Mouse (Mus musculus): ENCODE measurements at regions not wholly inside any gene's neighbourhood (a gene's known extent, or its start where the extent isn't known, plus 50 kb on each side); places are given as distances from the start of the nearest gene placed in this dataset.

DNA sequence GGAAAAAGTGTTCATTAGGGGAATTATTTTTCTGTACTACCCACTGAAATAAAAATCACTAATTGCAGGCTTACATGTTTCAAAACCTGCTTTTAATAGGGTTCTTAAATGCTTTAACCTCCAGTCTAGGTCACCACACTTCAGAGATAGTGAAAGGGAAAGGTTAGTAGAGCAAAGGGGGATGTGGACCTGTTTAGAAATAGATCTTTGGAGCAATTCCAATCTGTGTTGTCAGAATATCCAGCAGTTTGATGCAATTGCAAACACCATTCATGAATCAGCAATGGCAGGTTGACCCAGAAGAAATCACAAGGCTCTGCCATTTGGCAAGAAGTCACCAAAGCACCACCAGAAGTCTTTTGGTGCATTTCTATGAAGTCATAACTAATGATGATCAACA, 1819.1 kb downstream of the AI429214 start:
- in situ Hi-C loops (cut with MboI; ENCODE audit: low sequenced_read_pairs in 2 of 2, unreplicated experiment in 2 of 2) = no loop called here
- Histone ChIP-seq H3K4me3 (ENCODE audit: insufficient read depth in 1 of 2, low read depth in 1 of 2, low read length in 2 of 2, poor library complexity in 1 of 2, severe bottlenecking in 1 of 2) (no peak overlapping the region), H3K36me3 (ENCODE audit: control insufficient read depth, insufficient read depth, low read length, poor library complexity, severe bottlenecking) (no peaks in the 10 kb centered on the region), H3K9me3 (ENCODE audit: control insufficient read depth, insufficient read depth, low read depth, low read length) (no peaks in the 10 kb centered on the region), H3K27ac (ENCODE audit: insufficient read depth, low read depth, low read length, poor library complexity, severe bottlenecking) (no peak overlapping the region), H3K4me1 (ENCODE audit: control insufficient read depth in 2 of 2, insufficient read depth in 2 of 2, low read length in 2 of 2, poor library complexity in 1 of 2) (no peaks in the 10 kb centered on the region), H3K9ac (ENCODE audit: insufficient read depth, low read depth, low read length, poor library complexity, severe bottlenecking) (no peak overlapping the region)
- no peak for DNase-seq (ENCODE audit: low read depth, low spot score)
- no peak for TF ChIP-seq MAFK (IDR thresholded peaks at IDR 0.05; ENCODE audit: insufficient read depth, low read depth, low read length)
- TF ChIP-seq CHD2 (IDR thresholded peaks at IDR 0.05; ENCODE audit: low read depth, low read length) = no peak
- no peak for TF ChIP-seq ZNF384 (IDR thresholded peaks at IDR 0.05; ENCODE audit: low read depth, low read length)
- no peak for TF ChIP-seq ZC3H11A (IDR thresholded peaks at IDR 0.05; ENCODE audit: borderline replicate concordance, low read depth, low read length)
- TF ChIP-seq HCFC1 (IDR thresholded peaks at IDR 0.05; ENCODE audit: borderline replicate concordance, insufficient read depth, low read length) = no peak

DNA sequence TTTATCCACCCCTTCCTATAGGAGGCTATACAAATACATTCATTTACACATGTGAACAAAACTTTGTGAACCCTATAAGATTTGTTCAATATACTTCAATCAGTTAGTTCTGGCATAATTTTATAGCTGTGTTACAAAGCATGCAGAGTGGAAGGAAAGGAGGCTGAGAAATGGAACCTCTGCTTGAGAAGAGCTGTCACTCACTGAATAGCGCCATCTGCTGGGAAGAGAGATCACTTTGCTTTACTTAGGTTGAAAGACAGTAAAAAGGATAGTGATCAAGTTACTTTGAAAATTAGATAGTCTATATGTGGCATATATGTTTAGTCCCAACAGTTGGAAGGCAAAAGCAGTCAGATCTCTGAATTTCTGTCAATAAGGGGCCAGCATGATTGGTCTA, 1824.8 kb downstream of the AI429214 start:
- H3K36me3 ChIP-seq (ENCODE audit: control insufficient read depth, insufficient read depth, low read length, poor library complexity, severe bottlenecking) = no peaks in the 10 kb centered on the region
- H3K27ac ChIP-seq (ENCODE audit: insufficient read depth, low read depth, low read length, poor library complexity, severe bottlenecking) = no peak overlapping the region
- TF ChIP-seq ZC3H11A (IDR thresholded peaks at IDR 0.05; ENCODE audit: borderline replicate concordance, low read depth, low read length) = 0 out of 2 replicates have a peak, but pooled peaks have one; percentile 3
- no peak for TF ChIP-seq CHD2 (IDR thresholded peaks at IDR 0.05; ENCODE audit: low read depth, low read length)
- TF ChIP-seq MAFK (IDR thresholded peaks at IDR 0.05; ENCODE audit: insufficient read depth, low read depth, low read length) = no peak
- H3K9me3 ChIP-seq (ENCODE audit: control insufficient read depth, insufficient read depth, low read depth, low read length) = no peaks in the 10 kb centered on the region
- DNase-seq (ENCODE audit: low read depth, low spot score) = peak; percentile 46
- no peaks in the 10 kb centered on the region for H3K4me1 ChIP-seq (ENCODE audit: control insufficient read depth in 2 of 2, insufficient read depth in 2 of 2, low read length in 2 of 2, poor library complexity in 1 of 2)
- no peak overlapping the region for H3K4me3 ChIP-seq (ENCODE audit: insufficient read depth in 1 of 2, low read depth in 1 of 2, low read length in 2 of 2, poor library complexity in 1 of 2, severe bottlenecking in 1 of 2)
- no peak overlapping the region for H3K9ac ChIP-seq (ENCODE audit: insufficient read depth, low read depth, low read length, poor library complexity, severe bottlenecking)
- in situ Hi-C loops (cut with MboI; ENCODE audit: low sequenced_read_pairs in 2 of 2, unreplicated experiment in 2 of 2) = no loop called here

DNA sequence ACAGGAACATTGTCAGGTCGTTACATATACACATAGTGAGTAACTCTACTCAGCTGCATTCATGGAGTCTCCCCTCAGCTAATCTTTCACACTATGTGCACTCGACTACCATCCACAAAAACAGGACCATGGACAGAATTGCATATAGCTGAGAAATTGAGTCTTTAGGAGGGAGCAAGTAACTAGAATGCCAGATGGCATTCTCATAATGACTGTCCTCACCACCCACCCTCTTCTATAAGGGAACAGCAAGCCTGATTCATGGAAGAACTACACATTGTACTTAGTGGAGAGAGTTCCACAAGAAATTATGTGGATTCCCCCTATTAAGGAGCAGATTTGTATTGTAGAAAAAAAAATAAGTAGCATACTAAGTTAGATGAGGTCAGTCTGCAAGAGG, 1813.4 kb upstream of the Adam24 start:
- no peaks in the 10 kb centered on the region for H3K36me3 ChIP-seq (ENCODE audit: control insufficient read depth, insufficient read depth, low read length, poor library complexity, severe bottlenecking)
- TF ChIP-seq CHD2 (IDR thresholded peaks at IDR 0.05; ENCODE audit: low read depth, low read length) (no peak), ZNF384 (IDR thresholded peaks at IDR 0.05; ENCODE audit: low read depth, low read length) (no peak), MAFK (IDR thresholded peaks at IDR 0.05; ENCODE audit: insufficient read depth, low read depth, low read length) (no peak), HCFC1 (IDR thresholded peaks at IDR 0.05; ENCODE audit: borderline replicate concordance, insufficient read depth, low read length) (no peak), ZC3H11A (IDR thresholded peaks at IDR 0.05; ENCODE audit: borderline replicate concordance, low read depth, low read length) (no peak)
- H3K4me1 ChIP-seq (ENCODE audit: control insufficient read depth in 2 of 2, insufficient read depth in 2 of 2, low read length in 2 of 2, poor library complexity in 1 of 2) = no peaks in the 10 kb centered on the region
- H3K9me3 ChIP-seq (ENCODE audit: control insufficient read depth, insufficient read depth, low read depth, low read length) = no peaks in the 10 kb centered on the region
- no peak overlapping the region for H3K4me3 ChIP-seq (ENCODE audit: insufficient read depth in 1 of 2, low read depth in 1 of 2, low read length in 2 of 2, poor library complexity in 1 of 2, severe bottlenecking in 1 of 2)
- in situ Hi-C loops (cut with MboI; ENCODE audit: low sequenced_read_pairs in 2 of 2, unreplicated experiment in 2 of 2) = no loop called here
- H3K27ac ChIP-seq (ENCODE audit: insufficient read depth, low read depth, low read length, poor library complexity, severe bottlenecking) = no peak overlapping the region
- H3K9ac ChIP-seq (ENCODE audit: insufficient read depth, low read depth, low read length, poor library complexity, severe bottlenecking) = no peak overlapping the region
- no peak for DNase-seq (ENCODE audit: low read depth, low spot score)

DNA sequence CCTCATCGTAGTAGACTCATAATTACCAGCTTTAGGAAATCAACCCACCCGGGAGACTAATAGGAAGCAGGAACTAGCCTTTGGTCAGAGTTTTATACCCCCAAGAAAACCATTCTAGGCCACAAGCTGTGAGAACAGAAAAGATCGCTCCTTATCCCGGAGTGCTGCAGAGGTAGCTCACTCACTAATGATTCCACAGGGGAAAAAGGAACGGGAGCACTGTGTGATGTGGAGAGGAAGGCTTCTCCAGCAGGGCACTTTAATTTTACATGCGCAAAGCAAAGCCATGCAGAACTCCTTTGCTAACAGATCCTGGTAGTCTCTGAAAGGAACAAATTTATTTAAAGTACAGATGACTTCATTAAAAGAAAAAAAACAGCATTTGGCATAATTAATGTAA, 1807.5 kb upstream of the Adam24 start:
- no peaks in the 10 kb centered on the region for H3K9me3 ChIP-seq (ENCODE audit: control insufficient read depth, insufficient read depth, low read depth, low read length)
- H3K9ac ChIP-seq (ENCODE audit: insufficient read depth, low read depth, low read length, poor library complexity, severe bottlenecking) = no peak overlapping the region
- TF ChIP-seq ZC3H11A (IDR thresholded peaks at IDR 0.05; ENCODE audit: borderline replicate concordance, low read depth, low read length) (no peak), ZNF384 (IDR thresholded peaks at IDR 0.05; ENCODE audit: low read depth, low read length) (no peak), MAFK (IDR thresholded peaks at IDR 0.05; ENCODE audit: insufficient read depth, low read depth, low read length) (no peak), HCFC1 (IDR thresholded peaks at IDR 0.05; ENCODE audit: borderline replicate concordance, insufficient read depth, low read length) (no peak)
- H3K36me3 ChIP-seq (ENCODE audit: control insufficient read depth, insufficient read depth, low read length, poor library complexity, severe bottlenecking) = no peaks in the 10 kb centered on the region
- no peaks in the 10 kb centered on the region for H3K4me1 ChIP-seq (ENCODE audit: control insufficient read depth in 2 of 2, insufficient read depth in 2 of 2, low read length in 2 of 2, poor library complexity in 1 of 2)
- H3K4me3 ChIP-seq (ENCODE audit: insufficient read depth in 1 of 2, low read depth in 1 of 2, low read length in 2 of 2, poor library complexity in 1 of 2, severe bottlenecking in 1 of 2) = no peak overlapping the region
- in situ Hi-C loops (cut with MboI; ENCODE audit: low sequenced_read_pairs in 2 of 2, unreplicated experiment in 2 of 2) = no loop called here
- no peak for DNase-seq (ENCODE audit: low read depth, low spot score)
- H3K27ac ChIP-seq (ENCODE audit: insufficient read depth, low read depth, low read length, poor library complexity, severe bottlenecking) = no peak overlapping the region

Measured in ES-E14 (cell line).